Mouse (Mus musculus): ENCODE measurements at regions not wholly inside any gene's neighbourhood (a gene's known extent, or its start where the extent isn't known, plus 50 kb on each side); places are given as distances from the start of the nearest gene placed in this dataset.
A peak's percentile ranks its signal among the peaks of the same experiment; 100 is the strongest.

GRCm38 (mm10) chr11:114564949-114565348 lies 103.4 kb upstream of the Rpl38 start:
- TF ChIP-seq CTCF (conservative IDR thresholded peaks at IDR 0.05; ENCODE audit: insufficient read depth, insufficient read length, low read depth, low read length) (0 out of 2 replicates have a peak, but pooled peaks have one; percentile 15), POLR2A (IDR thresholded peaks at IDR 0.05; ENCODE audit: low read depth, low read length) (no peak)

Data from kidney, adult 2 months (tissue).